Mouse (Mus musculus) cerebellum, adult 11-12 months (tissue): ENCODE results near the gene Ints14.
"Not testable (repeated sequence)": the region's sequence is repeated elsewhere in the genome, so short reads cannot be mapped to it uniquely, and the experiment has no call there.

Source experiments
- DNase-seq: peaks from one replicate; pipeline ENCODE4 v3.0.0; 2022

The Ints14 gene

GRCm38 (mm10) chr9:64953190-64953589 lies 7.5 kb upstream of the Ints14 start:
- no peak for DNase-seq

GRCm38 (mm10) chr9:64956337-64956736 lies 4.4 kb upstream of the Ints14 start:
- DNase-seq: no peak

- DNase-seq: no peak
These were observed 3.4 kb upstream of the Ints14 start for GRCm38 (mm10) chr9:64957276-64957675.

- DNase-seq: no peak
These were observed 244 bp downstream of the Ints14 start for GRCm38 (mm10) chr9:64960978-64961320.

GRCm38 (mm10) chr9:64980548-64980947 lies 19.8 kb downstream of the Ints14 start:
- no peak for DNase-seq

GRCm38 (mm10) chr9:64981904-64982303 lies 21.2 kb downstream of the Ints14 start:
- no peak for DNase-seq

GRCm38 (mm10) chr9:64985037-64985794 lies 24.5 kb downstream of the Ints14 start:
- no peak for DNase-seq

GRCm38 (mm10) chr9:64985807-64986206 lies 25.1 kb downstream of the Ints14 start:
- no peak for DNase-seq

- no peak for DNase-seq
These were observed 26.9 kb downstream of the Ints14 start for GRCm38 (mm10) chr9:64987651-64988050.

GRCm38 (mm10) chr9:64988443-64988842 lies 27.7 kb downstream of the Ints14 start:
- DNase-seq: no peak

- no peak for DNase-seq
These were observed 29.6 kb downstream of the Ints14 start for GRCm38 (mm10) chr9:64990291-64990690.

GRCm38 (mm10) chr9:64995464-64995863 lies 34.8 kb downstream of the Ints14 start:
- DNase-seq: not testable (repeated sequence)

GRCm38 (mm10) chr9:65001481-65001880 lies 40.8 kb downstream of the Ints14 start:
- no peak for DNase-seq

- DNase-seq: no peak
These were observed 45.0 kb downstream of the Ints14 start for GRCm38 (mm10) chr9:65005737-65006136.

- DNase-seq: no peak
These were observed 49.9 kb downstream of the Ints14 start for GRCm38 (mm10) chr9:65010632-65011031.

- no peak for DNase-seq
These were observed 50.6 kb downstream of the Ints14 start for GRCm38 (mm10) chr9:65011304-65011703.

- no peak for DNase-seq
These were observed 54.9 kb downstream of the Ints14 start for GRCm38 (mm10) chr9:65015461-65016222.

GRCm38 (mm10) chr9:65016241-65016977 lies 55.7 kb downstream of the Ints14 start:
- DNase-seq: no peak

- DNase-seq: no peak
These were observed 56.5 kb downstream of the Ints14 start for GRCm38 (mm10) chr9:65016978-65017827.

- DNase-seq: no peak
These were observed 57.2 kb downstream of the Ints14 start for GRCm38 (mm10) chr9:65017896-65018295.

- no peak for DNase-seq
These were observed 58.0 kb downstream of the Ints14 start for GRCm38 (mm10) chr9:65018588-65019121.

GRCm38 (mm10) chr9:65019146-65019545 lies 58.4 kb downstream of the Ints14 start:
- DNase-seq: no peak
